Mouse (Mus musculus): ENCODE results near the gene Card11.

DNA sequence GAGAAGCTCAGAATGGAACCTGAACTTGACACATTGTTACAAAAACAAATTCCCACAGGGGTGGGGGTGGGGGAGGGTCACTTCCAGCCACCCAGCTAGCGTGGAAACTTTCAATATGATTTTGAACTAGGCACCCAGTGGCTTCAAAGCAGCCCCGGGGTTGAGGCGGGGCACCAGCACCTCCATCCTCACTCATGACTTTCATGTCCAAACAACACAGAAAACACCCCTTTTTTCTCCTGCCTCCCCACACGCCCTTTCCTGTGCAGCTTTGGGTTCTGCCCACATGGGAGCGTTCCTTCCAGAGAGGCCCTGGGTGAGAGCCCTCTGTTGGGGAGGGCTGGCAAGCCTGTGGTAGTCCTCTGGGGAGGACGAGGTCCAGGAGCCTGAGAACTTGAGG, 129.1 kb downstream of the Card11 start:
- TF ChIP-seq FLI1 (IDR thresholded peaks at IDR 0.05; ENCODE audit: low read length) (no peak), GATA1 (IDR thresholded peaks at IDR 0.05; ENCODE audit: borderline replicate concordance, low read length) (no peak)
